Mouse (Mus musculus) kidney, adult 2 months (tissue): ENCODE results near the gene Ctnnb1.

Experiments
- CTCF ChIP-seq: fragments of 200-500 bp; conservative IDR thresholded peaks from 2 replicates; pipeline ENCODE4 v1.5.1; 2011; ENCODE audit warnings: low read depth, mild to moderate bottlenecking, control low read depth, low read length, moderate library complexity, mixed read lengths; ENCODE audit not compliant: insufficient read depth, insufficient read length
- POLR2A ChIP-seq: fragments of 200-500 bp; IDR thresholded peaks from one replicate; pipeline ENCODE4 v1.6.1; 2011; ENCODE audit warnings: low read depth, low read length, control low read depth

GRCm38 (mm10) chr9:120897269-120897668 lies 31.7 kb upstream of the Ctnnb1 start:
- TF ChIP-seq CTCF: no peak
- no peak for TF ChIP-seq POLR2A
